Mouse (Mus musculus): ENCODE measurements around the gene Reep3.

GRCm38 (mm10) chr10:67126859-67127758, 30.4 kb upstream of the Reep3 start:
- no peak for TF ChIP-seq POLR2A (IDR thresholded peaks at IDR 0.05; ENCODE audit: insufficient read length, low read depth)
- TF ChIP-seq MAX (IDR thresholded peaks at IDR 0.05; ENCODE audit: low read depth) = no peak
- no peak for TF ChIP-seq USF1 (IDR thresholded peaks at IDR 0.05; ENCODE audit: low read depth)
- no peak for TF ChIP-seq POLR2AphosphoS2 (IDR thresholded peaks at IDR 0.05; ENCODE audit: insufficient read length, low read depth)

All from myocyte (in vitro differentiated cells).